Mouse (Mus musculus): Measurements from ENCODE around the gene Inpp5k. TPM values are rescaled to one million over a fixed set of nuclear protein-coding genes. Genes with fewer than 3 reads are reported as not detected.

Inpp5k gene
- polyA plus RNA-seq, 1 experiment from 2014 or later, result 17.3 TPM

GRCm38 (mm10) chr11:75635315-75635714, 4.5 kb downstream of the Inpp5k start:
- Histone ChIP-seq H3K4me2 (ENCODE audit: low read depth, low read length) (0 out of 2 replicates have a peak overlapping the region, but pooled peaks have one; percentile 7), H3K4me3 (ENCODE audit: low read depth, low read length) (no peak overlapping the region), H3K4me1 (ENCODE audit: control insufficient read depth, insufficient read depth, low read length) (no peaks in the 10 kb centered on the region), H3K27ac (replicated peaks; ENCODE audit: low read depth, low read length) (no peak overlapping the region), H3K27me3 (ENCODE audit: control insufficient read depth, insufficient read depth, low read length) (no peaks in the 10 kb centered on the region), H3K9me3 (replicated peaks; ENCODE audit: control insufficient read depth, low read length) (no peaks in the 10 kb centered on the region), H3K36me3 (replicated peaks; ENCODE audit: control insufficient read depth, insufficient read depth, low read depth, low read length) (no peaks in the 10 kb centered on the region), H3K9ac (replicated peaks; ENCODE audit: low read length) (no peak overlapping the region)
- ATAC-seq (replicated peaks; ENCODE audit: insufficient number of reproducible peaks, low FRiP score, low TSS enrichment, low read depth) (no peak), DNase-seq (ENCODE audit: low spot score) (no peak)
- WGBS, result 59% methylated on average over 11 of the region's 11 CpGs

GRCm38 (mm10) chr11:75643323-75643722, 12.5 kb downstream of the Inpp5k start:
- DNase-seq (ENCODE audit: low spot score), result no peak
- H3K4me2 ChIP-seq (ENCODE audit: low read depth, low read length), result no peak overlapping the region
- no peak overlapping the region; the same call in 1 of the 2 replicates for H3K9ac ChIP-seq (replicated peaks; ENCODE audit: low read length)
- H3K4me3 ChIP-seq (ENCODE audit: low read depth, low read length), result no peak overlapping the region
- H3K27ac ChIP-seq (replicated peaks; ENCODE audit: low read depth, low read length), result no peak overlapping the region
- no peaks in the 10 kb centered on the region for H3K27me3 ChIP-seq (ENCODE audit: control insufficient read depth, insufficient read depth, low read length)
- no peaks in the 10 kb centered on the region for H3K4me1 ChIP-seq (ENCODE audit: control insufficient read depth, insufficient read depth, low read length)
- WGBS, result 86% methylated on average over 5 of the region's 5 CpGs
- H3K9me3 ChIP-seq (replicated peaks; ENCODE audit: control insufficient read depth, low read length), result no peaks in the 10 kb centered on the region
- no peak for ATAC-seq (replicated peaks; ENCODE audit: insufficient number of reproducible peaks, low FRiP score, low TSS enrichment, low read depth)
- no peaks in the 10 kb centered on the region for H3K36me3 ChIP-seq (replicated peaks; ENCODE audit: control insufficient read depth, insufficient read depth, low read depth, low read length)

DNA sequence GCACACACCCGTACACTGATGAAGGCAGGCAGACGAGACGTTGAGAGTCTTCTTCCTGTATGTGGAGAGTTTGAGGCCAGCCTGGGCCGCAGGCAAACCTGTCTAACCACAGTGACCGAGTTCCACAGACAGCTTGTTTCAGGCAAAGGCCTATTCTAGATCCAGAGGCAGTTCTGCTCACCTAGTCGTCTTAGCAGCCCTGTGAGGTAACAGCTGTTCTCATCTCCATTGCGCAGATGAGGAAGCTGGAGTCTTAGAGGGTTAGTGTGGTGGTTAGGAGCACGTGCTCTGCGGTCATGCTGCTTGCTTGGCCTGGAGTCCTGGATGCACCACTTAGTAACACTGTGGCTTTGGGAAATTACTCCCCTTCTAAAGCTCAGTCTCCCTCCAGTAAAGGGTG, 13.9 kb downstream of the Inpp5k start:
- no peaks in the 10 kb centered on the region for H3K9me3 ChIP-seq (replicated peaks; ENCODE audit: control insufficient read depth, low read length)
- no peaks in the 10 kb centered on the region for H3K4me1 ChIP-seq (ENCODE audit: control insufficient read depth, insufficient read depth, low read length)
- H3K27ac ChIP-seq (replicated peaks; ENCODE audit: low read depth, low read length), result no peak overlapping the region
- no peaks in the 10 kb centered on the region for H3K36me3 ChIP-seq (replicated peaks; ENCODE audit: control insufficient read depth, insufficient read depth, low read depth, low read length)
- no peak overlapping the region for H3K4me3 ChIP-seq (ENCODE audit: low read depth, low read length)
- H3K9ac ChIP-seq (replicated peaks; ENCODE audit: low read length), result no peak overlapping the region
- no peak overlapping the region for H3K4me2 ChIP-seq (ENCODE audit: low read depth, low read length)
- DNase-seq (ENCODE audit: low spot score) (no peak), ATAC-seq (replicated peaks; ENCODE audit: insufficient number of reproducible peaks, low FRiP score, low TSS enrichment, low read depth) (no peak)
- H3K27me3 ChIP-seq (ENCODE audit: control insufficient read depth, insufficient read depth, low read length), result no peaks in the 10 kb centered on the region
- 81% methylated on average over 9 of the region's 9 CpGs for WGBS

DNA sequence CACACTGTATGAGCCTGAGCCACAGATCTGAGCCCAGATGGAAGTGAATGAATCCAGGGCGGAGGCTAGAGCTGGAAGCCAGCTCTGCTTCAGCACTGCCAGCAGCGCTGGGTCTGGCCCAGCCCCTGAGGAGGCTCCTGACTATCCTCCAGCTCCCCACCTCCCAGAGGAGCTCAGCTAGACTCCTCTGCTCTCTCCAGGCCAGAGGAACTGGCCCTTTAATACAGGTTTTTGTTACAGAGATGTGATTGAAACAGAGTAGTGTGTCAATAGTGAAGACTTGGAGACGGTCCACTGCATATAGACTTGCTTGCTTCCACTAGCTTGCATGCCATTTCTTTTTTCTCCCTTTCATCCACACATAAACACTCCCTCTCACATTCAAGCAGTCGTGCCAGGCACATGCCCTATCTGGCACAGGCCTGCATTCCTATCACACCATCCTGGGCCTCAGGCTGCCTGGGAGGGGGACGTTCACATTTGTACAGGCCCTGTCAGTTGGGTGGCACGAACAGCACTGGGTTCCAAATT, 17.0 kb downstream of the Inpp5k start:
- WGBS, result 75% methylated on average over 6 of the region's 6 CpGs

DNA sequence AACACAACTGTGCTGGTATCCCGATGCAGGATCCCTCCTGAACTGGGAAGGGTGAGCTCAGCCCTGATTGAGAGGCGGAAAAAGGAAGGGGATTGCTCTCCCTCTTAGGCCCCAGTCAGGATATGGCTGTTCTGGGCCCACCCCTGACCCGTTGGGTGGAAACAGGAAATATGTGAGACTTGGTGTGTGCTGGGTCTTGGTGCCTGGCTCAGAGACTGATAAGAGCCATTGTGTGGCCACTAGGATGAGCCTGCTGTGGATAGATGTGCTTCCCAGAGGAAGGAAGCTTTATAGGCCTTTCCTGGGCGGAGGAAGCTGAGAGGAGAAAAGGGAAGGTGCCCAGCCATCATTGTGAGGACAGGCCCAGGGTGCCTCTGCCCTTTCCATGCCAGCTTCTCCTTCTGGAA, 18.4 kb downstream of the Inpp5k start:
- Histone ChIP-seq H3K4me2 (ENCODE audit: low read depth, low read length) (no peak overlapping the region), H3K27me3 (ENCODE audit: control insufficient read depth, insufficient read depth, low read length) (peaks cover 15% of the 10 kb centered on the region), H3K27ac (replicated peaks; ENCODE audit: low read depth, low read length) (no peak overlapping the region), H3K4me1 (ENCODE audit: control insufficient read depth, insufficient read depth, low read length) (peaks cover 9% of the 10 kb centered on the region), H3K9me3 (replicated peaks; ENCODE audit: control insufficient read depth, low read length) (no peaks in the 10 kb centered on the region), H3K4me3 (ENCODE audit: low read depth, low read length) (no peak overlapping the region), H3K36me3 (replicated peaks; ENCODE audit: control insufficient read depth, insufficient read depth, low read depth, low read length) (no peaks in the 10 kb centered on the region), H3K9ac (replicated peaks; ENCODE audit: low read length) (no peak overlapping the region)
- no peak for ATAC-seq (replicated peaks; ENCODE audit: insufficient number of reproducible peaks, low FRiP score, low TSS enrichment, low read depth)
- 62% methylated on average over 4 of the region's 4 CpGs for WGBS
- no peak for DNase-seq (ENCODE audit: low spot score)

More for the DNA sequence above, 17.0 kb downstream of the Inpp5k start:
- H3K4me1 ChIP-seq (ENCODE audit: control insufficient read depth, insufficient read depth, low read length), result peaks cover 5% of the 10 kb centered on the region
- no peak overlapping the region for H3K9ac ChIP-seq (replicated peaks; ENCODE audit: low read length)
- H3K27me3 ChIP-seq (ENCODE audit: control insufficient read depth, insufficient read depth, low read length), result peaks cover 6% of the 10 kb centered on the region
- H3K27ac ChIP-seq (replicated peaks; ENCODE audit: low read depth, low read length), result no peak overlapping the region
- H3K4me3 ChIP-seq (ENCODE audit: low read depth, low read length), result no peak overlapping the region
- H3K36me3 ChIP-seq (replicated peaks; ENCODE audit: control insufficient read depth, insufficient read depth, low read depth, low read length), result no peaks in the 10 kb centered on the region
- H3K9me3 ChIP-seq (replicated peaks; ENCODE audit: control insufficient read depth, low read length), result no peaks in the 10 kb centered on the region
- no peak for DNase-seq (ENCODE audit: low spot score)
- H3K4me2 ChIP-seq (ENCODE audit: low read depth, low read length), result no peak overlapping the region
- no peak for ATAC-seq (replicated peaks; ENCODE audit: insufficient number of reproducible peaks, low FRiP score, low TSS enrichment, low read depth)

DNA sequence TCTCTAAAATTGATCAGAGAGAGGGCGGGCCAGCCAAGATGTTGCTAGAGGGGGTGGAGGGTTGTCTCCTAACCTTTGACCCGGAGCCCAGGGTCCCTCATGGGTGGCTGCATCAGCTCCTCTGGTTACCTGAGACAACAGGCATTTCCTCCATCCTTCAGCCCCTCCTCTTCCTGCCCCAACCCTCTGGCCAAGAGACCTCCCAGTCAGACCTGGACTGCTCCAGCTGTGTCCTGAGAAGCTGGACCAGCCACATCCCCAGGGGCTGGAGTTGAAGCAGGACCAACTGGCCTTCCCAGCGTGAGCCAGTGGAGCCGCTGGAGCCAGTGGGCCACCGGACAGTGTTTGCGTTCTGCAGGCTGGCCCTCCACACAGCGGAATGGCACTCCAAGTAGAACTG, 19.5 kb downstream of the Inpp5k start, which contains the start of gene Myo1c:
TSS of gene Myo1c (plus strand) at position 194 of the 400 bp plus-strand sequence.
- Histone ChIP-seq H3K9ac (replicated peaks; ENCODE audit: low read length) (peak within 1 kb of the TSS; percentile 78), H3K27me3 (ENCODE audit: control insufficient read depth, insufficient read depth, low read length) (peaks cover 15% of the 10 kb centered on the region), H3K4me3 (ENCODE audit: low read depth, low read length) (peak within 1 kb of the TSS; percentile 67), H3K4me2 (ENCODE audit: low read depth, low read length) (peak within 1 kb of the TSS; percentile 91), H3K4me1 (ENCODE audit: control insufficient read depth, insufficient read depth, low read length) (peaks cover 9% of the 10 kb centered on the region), H3K9me3 (replicated peaks; ENCODE audit: control insufficient read depth, low read length) (no peaks in the 10 kb centered on the region), H3K27ac (replicated peaks; ENCODE audit: low read depth, low read length) (no peak within 1 kb of the TSS), H3K36me3 (replicated peaks; ENCODE audit: control insufficient read depth, insufficient read depth, low read depth, low read length) (no peaks in the 10 kb centered on the region)
- DNase-seq (ENCODE audit: low spot score) (no peak), ATAC-seq (replicated peaks; ENCODE audit: insufficient number of reproducible peaks, low FRiP score, low TSS enrichment, low read depth) (no peak)
- WGBS, result 70% methylated on average over 7 of the region's 7 CpGs

DNA sequence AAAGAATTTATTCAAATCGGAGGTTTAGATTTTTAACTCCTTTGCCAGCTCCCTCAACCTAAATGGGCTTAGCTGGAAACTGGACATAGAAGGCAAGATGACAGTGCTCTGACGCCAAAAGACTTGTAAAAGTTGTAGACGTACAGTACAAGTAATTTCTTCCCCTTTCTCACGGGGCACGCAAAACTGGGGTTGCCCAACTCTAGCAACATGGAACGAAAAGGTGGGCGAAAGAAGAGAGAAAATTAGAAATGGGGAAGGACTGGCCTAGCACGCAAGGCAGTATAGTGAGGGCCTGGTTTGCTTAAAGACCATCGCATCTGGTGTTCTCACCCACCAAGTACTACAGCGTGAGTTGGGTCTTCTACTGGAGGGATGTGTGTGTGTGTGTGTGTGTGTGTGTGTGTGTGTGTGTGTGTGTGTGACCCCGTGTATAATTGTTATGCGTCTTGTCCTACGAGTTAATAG, 20.2 kb downstream of the Inpp5k start:
- H3K27ac ChIP-seq (replicated peaks; ENCODE audit: low read depth, low read length), result no peak overlapping the region
- peak overlapping the region; percentile 67 for H3K4me3 ChIP-seq (ENCODE audit: low read depth, low read length)
- WGBS, result 45% methylated on average over 13 of the region's 13 CpGs
- peaks cover 9% of the 10 kb centered on the region for H3K4me1 ChIP-seq (ENCODE audit: control insufficient read depth, insufficient read depth, low read length)
- ATAC-seq (replicated peaks; ENCODE audit: insufficient number of reproducible peaks, low FRiP score, low TSS enrichment, low read depth) (no peak), DNase-seq (ENCODE audit: low spot score) (no peak)
- peak overlapping the region; percentile 78 for H3K9ac ChIP-seq (replicated peaks; ENCODE audit: low read length)
- no peaks in the 10 kb centered on the region for H3K36me3 ChIP-seq (replicated peaks; ENCODE audit: control insufficient read depth, insufficient read depth, low read depth, low read length)
- peak overlapping the region; percentile 91 for H3K4me2 ChIP-seq (ENCODE audit: low read depth, low read length)
- peaks cover 15% of the 10 kb centered on the region for H3K27me3 ChIP-seq (ENCODE audit: control insufficient read depth, insufficient read depth, low read length)
- no peaks in the 10 kb centered on the region for H3K9me3 ChIP-seq (replicated peaks; ENCODE audit: control insufficient read depth, low read length)

GRCm38 (mm10) chr11:75651426-75652221, 20.8 kb downstream of the Inpp5k start:
- ATAC-seq (replicated peaks; ENCODE audit: insufficient number of reproducible peaks, low FRiP score, low TSS enrichment, low read depth) (peak; percentile 45), DNase-seq (ENCODE audit: low spot score) (peak; percentile 70)
- WGBS, result under 1% methylated on average over 51 of the region's 54 CpGs
- Histone ChIP-seq H3K27ac (replicated peaks; ENCODE audit: low read depth, low read length) (peak overlapping the region; percentile 35; the same call in 1 of the 2 replicates), H3K27me3 (ENCODE audit: control insufficient read depth, insufficient read depth, low read length) (peaks cover 15% of the 10 kb centered on the region), H3K4me1 (ENCODE audit: control insufficient read depth, insufficient read depth, low read length) (peaks cover 9% of the 10 kb centered on the region), H3K9me3 (replicated peaks; ENCODE audit: control insufficient read depth, low read length) (no peaks in the 10 kb centered on the region), H3K4me3 (ENCODE audit: low read depth, low read length) (peak overlapping the region; percentile 67), H3K9ac (replicated peaks; ENCODE audit: low read length) (peak overlapping the region; percentile 78), H3K4me2 (ENCODE audit: low read depth, low read length) (peak overlapping the region; percentile 91), H3K36me3 (replicated peaks; ENCODE audit: control insufficient read depth, insufficient read depth, low read depth, low read length) (no peaks in the 10 kb centered on the region)
